Mouse (Mus musculus): Measurements from ENCODE around the gene Aup1. TPM values are rescaled to one million over a fixed set of nuclear protein-coding genes. Genes with fewer than 3 reads are reported as not detected.

The Aup1 gene
- polyA plus RNA-seq, 1 experiment from 2014 or later, result 181 TPM

DNA sequence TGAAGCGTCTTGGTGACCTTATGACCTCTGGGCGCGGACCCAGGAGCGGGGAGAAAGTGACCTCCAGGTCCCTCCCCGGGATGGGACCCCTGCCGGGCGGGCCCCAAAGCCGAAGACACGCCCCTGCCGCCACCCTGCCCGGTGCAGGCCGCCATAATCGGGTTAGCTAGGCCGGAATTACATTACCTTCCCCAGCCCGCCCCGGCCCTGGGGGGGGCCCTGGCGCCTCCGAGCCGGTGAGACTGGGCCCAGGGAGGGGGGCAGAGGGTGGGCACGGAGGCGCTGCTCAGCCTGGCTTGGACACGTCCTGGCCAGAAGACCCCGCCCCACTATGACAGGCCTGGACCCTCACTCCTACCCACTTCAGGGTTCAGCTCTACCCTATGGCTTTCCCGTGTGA is 16.9 kb downstream of the Aup1 start:
- WGBS, result 4% methylated on average over 14 of the region's 24 CpGs
- ATAC-seq (ENCODE audit: low FRiP score, low read depth), result peak; percentile 58; the same call in 1 of the 2 replicates
- no peak overlapping the region for H3K27ac ChIP-seq

DNA sequence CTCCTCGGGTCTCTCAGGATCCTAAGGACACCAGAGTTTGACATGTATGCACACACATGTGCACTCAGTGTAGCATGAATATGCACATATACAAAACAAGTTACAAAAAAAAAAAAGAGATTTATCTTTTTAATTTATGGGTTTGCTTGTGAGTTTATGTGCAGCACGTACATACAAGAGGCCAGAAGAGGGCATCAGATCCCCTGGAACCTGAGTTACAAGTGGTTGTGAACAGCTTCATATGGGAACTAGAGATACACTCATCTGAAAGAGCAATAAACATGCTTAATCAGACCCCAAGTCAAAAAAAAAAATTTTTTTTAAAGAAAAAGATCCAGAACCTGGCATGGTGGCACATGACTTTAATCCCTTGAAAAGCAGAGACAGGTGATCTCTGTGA is 20.7 kb downstream of the Aup1 start:
- Histone ChIP-seq H3K4me1 (peaks cover 27% of the 10 kb centered on the region), H3K27me3 (peaks cover 68% of the 10 kb centered on the region), H3K9me3 (no peaks in the 10 kb centered on the region), H3K9ac (no peak overlapping the region), H3K27ac (no peak overlapping the region), H3K36me3 (no peaks in the 10 kb centered on the region), H3K4me3 (no peak overlapping the region), H3K4me2 (replicated peaks) (no peak overlapping the region)
- 23% methylated on average over 2 of the region's 2 CpGs for WGBS
- ATAC-seq (ENCODE audit: low FRiP score, low read depth), result no peak

More for the DNA sequence above, 16.9 kb downstream of the Aup1 start:
- Histone ChIP-seq H3K4me3 (peak overlapping the region; percentile 22; the same call in 1 of the 2 replicates), H3K4me1 (peaks cover 24% of the 10 kb centered on the region), H3K36me3 (no peaks in the 10 kb centered on the region), H3K9ac (no peak overlapping the region), H3K4me2 (replicated peaks) (peak overlapping the region; percentile 40), H3K9me3 (no peaks in the 10 kb centered on the region), H3K27me3 (peaks cover 99% of the 10 kb centered on the region)

DNA sequence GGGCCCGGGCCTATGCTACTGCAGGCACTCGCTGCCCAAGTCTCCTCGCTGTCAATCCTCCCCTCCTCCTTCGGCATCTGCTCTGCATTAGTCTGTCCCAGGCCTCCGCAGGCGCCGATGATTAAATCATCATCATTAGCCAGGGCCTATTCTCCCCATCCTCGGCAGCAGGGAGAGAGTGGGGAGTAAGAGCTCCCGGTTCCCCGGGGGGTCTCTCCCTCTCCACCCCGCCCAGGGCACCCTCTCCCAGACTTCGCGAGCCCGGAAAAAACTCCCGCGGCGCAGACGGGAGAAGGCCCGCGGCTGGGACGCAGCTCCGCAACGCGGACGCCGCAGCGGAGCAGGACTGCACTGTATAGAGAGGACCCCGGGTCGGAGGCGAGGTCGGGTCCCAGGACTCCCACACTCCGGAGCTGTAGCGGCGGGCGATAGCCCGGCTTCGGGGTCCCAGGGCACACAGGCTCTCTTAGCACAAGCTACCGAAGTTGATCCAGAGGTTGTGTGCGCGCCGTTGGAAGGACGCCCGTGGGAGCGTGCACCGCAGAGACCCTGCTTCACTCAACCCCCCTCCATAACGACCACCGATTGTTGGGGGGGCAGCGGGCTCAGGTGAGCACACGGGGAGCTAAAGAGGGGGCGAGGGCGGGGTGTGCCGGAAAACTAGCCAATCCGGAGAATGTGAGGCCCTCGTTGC is 23.5 kb downstream of the Aup1 start, which contains the start of gene Pcgf1:
Gene Pcgf1, plus strand, starts transcription at position 240 of the 694 bp plus-strand sequence.
- peaks cover 26% of the 10 kb centered on the region for H3K36me3 ChIP-seq
- H3K9ac ChIP-seq, result peak within 1 kb of the TSS; percentile 76
- peak within 1 kb of the TSS; percentile 65 for H3K27ac ChIP-seq
- H3K9me3 ChIP-seq, result no peaks in the 10 kb centered on the region
- H3K27me3 ChIP-seq, result peaks cover 50% of the 10 kb centered on the region
- under 1% methylated on average over 54 of the region's 54 CpGs for WGBS
- H3K4me3 ChIP-seq, result peak within 1 kb of the TSS; percentile 77
- peak; percentile 97 for ATAC-seq (ENCODE audit: low FRiP score, low read depth)
- H3K4me2 ChIP-seq (replicated peaks), result peak within 1 kb of the TSS; percentile 96
- H3K4me1 ChIP-seq, result peaks cover 14% of the 10 kb centered on the region

DNA sequence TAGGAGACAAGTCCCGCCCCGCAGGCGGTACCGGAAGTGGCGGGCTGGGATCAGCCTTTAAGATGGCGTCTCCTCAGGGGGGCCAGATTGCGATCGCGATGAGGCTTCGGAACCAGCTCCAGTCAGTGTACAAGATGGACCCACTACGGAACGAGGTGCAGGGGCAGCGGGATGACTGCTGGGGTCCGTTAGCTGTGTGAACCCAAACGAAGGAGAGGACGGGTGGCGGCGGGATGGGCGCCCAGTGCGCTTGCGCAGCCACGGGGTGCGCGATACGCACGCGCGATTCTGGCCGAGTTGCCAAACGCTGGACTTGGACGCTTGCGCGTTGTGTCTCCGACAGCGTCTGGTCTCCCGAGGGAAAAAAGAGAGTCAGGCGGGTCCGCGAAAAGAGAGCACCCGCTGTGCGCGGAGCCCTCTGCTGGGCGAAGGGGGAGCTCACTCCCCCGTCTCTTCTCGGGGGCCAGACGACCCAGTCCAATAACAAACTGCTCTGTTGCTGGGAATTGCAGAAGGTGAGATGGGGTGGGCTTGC is 24.1 kb downstream of the Aup1 start:
- Histone ChIP-seq H3K27ac (peak overlapping the region; percentile 64; the same call in 1 of the 2 replicates), H3K27me3 (peaks cover 50% of the 10 kb centered on the region), H3K9ac (peak overlapping the region; percentile 76), H3K36me3 (peaks cover 26% of the 10 kb centered on the region), H3K4me1 (peaks cover 14% of the 10 kb centered on the region), H3K4me3 (peak overlapping the region; percentile 77), H3K9me3 (no peaks in the 10 kb centered on the region), H3K4me2 (replicated peaks) (peak overlapping the region; percentile 96)
- peak; percentile 90 for ATAC-seq (ENCODE audit: low FRiP score, low read depth)
- WGBS, result under 1% methylated on average over 46 of the region's 46 CpGs

DNA sequence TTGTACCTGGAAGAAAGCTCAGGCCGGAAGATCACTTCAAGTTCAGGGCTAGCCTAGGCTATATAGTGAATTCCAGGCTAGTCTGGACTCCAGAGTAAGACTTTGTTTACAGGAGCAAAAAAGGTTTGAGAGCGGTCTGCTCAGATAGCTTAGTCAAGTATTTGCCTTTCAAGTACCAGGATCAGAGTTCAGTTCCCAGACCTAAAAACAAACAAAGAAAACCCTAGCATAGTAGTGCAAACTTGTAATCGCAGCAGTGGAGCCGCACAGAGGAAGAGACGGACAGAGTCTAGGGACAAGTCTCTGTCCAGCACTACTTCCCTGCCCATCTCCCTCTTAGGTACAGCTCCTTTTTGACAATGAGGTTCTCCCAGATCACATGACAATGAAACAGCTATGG is 25.9 kb downstream of the Aup1 start:
- H3K9ac ChIP-seq, result no peak overlapping the region
- peaks cover 27% of the 10 kb centered on the region for H3K4me1 ChIP-seq
- no peak overlapping the region for H3K4me3 ChIP-seq
- 97% methylated on average over 5 of the region's 5 CpGs for whole genome bisulfite sequencing
- H3K9me3 ChIP-seq, result no peaks in the 10 kb centered on the region
- no peak overlapping the region for H3K27ac ChIP-seq
- H3K36me3 ChIP-seq, result peaks cover 26% of the 10 kb centered on the region
- peaks cover 50% of the 10 kb centered on the region for H3K27me3 ChIP-seq
- no peak for ATAC-seq (ENCODE audit: low FRiP score, low read depth)
- H3K4me2 ChIP-seq (replicated peaks), result no peak overlapping the region

DNA sequence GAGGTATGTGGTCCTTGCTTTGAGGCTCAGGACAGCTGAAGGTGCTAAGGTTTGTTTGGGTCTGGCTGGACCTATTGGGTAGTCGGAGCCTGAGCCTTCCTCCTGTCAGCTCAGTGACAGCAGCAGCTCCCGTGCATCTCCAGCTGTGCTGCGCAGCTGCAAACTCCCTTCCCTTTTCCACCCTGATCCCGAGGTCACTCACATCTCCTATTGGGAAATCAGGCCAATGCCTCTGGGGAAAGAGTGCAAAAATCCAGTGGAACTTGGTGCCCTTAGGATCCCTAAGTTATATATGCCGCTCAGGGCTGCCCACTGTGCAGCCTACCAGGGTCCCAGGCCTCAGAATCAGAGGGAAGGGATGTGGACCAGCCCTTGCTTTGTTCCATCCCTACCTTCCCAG is 29.2 kb downstream of the Aup1 start:
- Histone ChIP-seq H3K4me1 (peaks cover 52% of the 10 kb centered on the region), H3K36me3 (peaks cover 26% of the 10 kb centered on the region), H3K9ac (no peak overlapping the region), H3K4me2 (replicated peaks) (no peak overlapping the region), H3K27me3 (peaks cover 67% of the 10 kb centered on the region), H3K9me3 (no peaks in the 10 kb centered on the region), H3K4me3 (no peak overlapping the region), H3K27ac (no peak overlapping the region)
- ATAC-seq (ENCODE audit: low FRiP score, low read depth), result no peak
- 24% methylated on average over 5 of the region's 5 CpGs for WGBS

DNA sequence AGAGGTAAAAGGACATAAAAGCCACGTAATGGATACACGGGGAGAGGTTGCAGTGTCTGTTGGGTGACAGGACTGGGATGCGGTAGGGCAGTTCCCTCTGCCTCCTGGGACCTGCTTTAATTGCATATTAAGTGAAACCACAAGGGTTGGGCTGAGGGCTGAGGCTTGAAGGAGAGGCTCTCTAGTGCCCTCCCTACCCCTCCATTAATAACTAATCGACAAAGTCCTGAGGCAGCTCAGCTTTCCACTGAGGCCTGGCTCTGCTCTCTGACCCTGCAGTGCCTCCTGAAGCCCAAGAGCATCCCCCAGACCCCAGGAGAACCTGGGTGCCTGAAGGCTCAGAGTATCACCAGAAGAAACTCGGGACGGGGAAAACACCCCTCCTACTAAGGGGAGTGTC is 30.2 kb downstream of the Aup1 start:
- WGBS, result 3% methylated on average over 6 of the region's 6 CpGs
- no peak overlapping the region for H3K9ac ChIP-seq
- no peak overlapping the region for H3K4me2 ChIP-seq (replicated peaks)
- H3K27ac ChIP-seq, result no peak overlapping the region
- no peaks in the 10 kb centered on the region for H3K9me3 ChIP-seq
- no peak overlapping the region for H3K4me3 ChIP-seq
- H3K4me1 ChIP-seq, result peaks cover 44% of the 10 kb centered on the region
- peaks cover 76% of the 10 kb centered on the region for H3K27me3 ChIP-seq
- peaks cover 26% of the 10 kb centered on the region for H3K36me3 ChIP-seq
- ATAC-seq (ENCODE audit: low FRiP score, low read depth), result no peak

DNA sequence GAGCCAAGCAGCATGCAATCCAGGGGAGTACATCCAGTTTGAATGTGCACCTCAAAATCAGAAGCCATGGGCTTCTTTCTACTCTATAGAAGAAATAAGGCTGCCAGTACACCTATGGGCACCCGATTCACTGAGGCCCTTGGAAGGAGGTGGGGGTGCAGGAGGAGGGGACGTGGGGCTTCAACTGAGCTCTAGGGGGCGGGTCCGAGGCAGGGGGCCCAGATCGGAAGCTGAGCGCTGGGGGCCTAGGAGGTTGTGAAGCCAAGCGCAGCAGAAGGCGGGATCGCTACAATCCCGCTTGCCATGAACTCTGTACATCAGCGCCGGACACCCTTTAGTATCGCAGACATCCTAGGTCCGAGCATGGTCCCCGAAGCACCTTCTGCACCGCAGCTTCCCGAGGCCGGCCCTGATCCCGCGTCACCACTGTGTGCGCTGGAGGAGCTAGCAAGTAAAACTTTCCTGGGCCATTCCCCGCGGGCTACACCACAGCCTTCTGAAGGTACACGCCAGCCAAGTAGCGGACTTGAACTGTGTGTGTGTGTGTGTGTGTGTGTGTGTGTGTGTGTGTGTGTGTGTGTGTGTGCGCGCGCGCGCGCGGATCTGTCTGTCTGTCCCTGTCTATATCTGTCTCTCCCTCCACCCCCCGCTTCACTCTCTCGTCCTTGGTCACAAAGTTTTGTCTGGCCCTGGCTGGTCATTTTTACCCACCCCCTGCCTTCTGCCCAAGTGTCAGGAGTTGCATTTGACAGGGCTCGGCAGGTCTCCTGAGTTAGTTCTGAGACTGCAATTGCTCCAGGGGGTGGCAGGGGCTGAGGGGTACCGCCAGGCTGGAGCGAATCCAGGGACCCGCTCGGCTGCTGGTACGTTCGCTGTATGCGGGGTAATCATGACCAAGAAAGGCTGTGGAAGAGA is 32.1 kb downstream of the Aup1 start, which contains the start of gene Lbx2:
Gene Lbx2, plus strand, starts transcription at position 247 of the 915 bp plus-strand sequence.
- Histone ChIP-seq H3K4me2 (replicated peaks) (peak within 1 kb of the TSS; percentile 64), H3K4me3 (peak within 1 kb of the TSS; percentile 37), H3K4me1 (peaks cover 43% of the 10 kb centered on the region), H3K27ac (no peak within 1 kb of the TSS), H3K27me3 (peaks cover 95% of the 10 kb centered on the region), H3K9ac (peak within 1 kb of the TSS; percentile 54), H3K9me3 (no peaks in the 10 kb centered on the region), H3K36me3 (peaks cover 13% of the 10 kb centered on the region)
- whole genome bisulfite sequencing, result 2% methylated on average over 40 of the region's 42 CpGs
- ATAC-seq (ENCODE audit: low FRiP score, low read depth), result no peak

DNA sequence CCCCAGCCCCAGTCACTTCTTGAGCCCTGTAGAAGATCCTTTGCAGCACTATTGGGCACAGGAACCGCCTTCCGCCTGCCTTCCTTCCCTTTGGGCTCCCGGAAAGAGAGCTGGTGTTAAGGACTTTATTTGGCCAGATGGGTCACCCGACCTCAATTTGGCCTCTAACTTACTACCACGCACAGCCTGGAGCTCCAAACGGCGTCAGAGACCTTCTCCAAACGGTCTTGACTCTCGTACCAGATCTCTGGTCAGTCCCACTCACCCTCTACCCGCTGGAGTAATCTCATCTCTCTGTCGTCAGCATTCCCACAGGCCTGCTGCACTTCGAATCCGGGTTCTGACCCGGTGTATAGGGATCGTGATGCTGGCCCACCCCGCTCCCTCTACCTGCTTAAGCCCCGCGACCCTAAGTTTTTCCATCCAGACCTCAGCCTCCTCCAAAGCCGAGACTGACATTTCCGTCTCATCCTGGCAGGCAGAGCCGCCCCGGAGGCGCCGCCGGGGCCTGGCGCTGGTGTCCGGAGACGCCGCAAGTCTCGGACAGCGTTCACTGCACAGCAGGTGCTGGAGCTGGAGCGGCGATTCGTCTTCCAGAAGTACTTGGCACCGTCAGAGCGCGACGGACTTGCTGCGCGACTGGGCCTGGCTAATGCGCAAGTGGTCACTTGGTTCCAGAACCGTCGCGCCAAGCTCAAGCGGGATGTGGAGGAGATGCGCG is 33.0 kb downstream of the Aup1 start:
- Histone ChIP-seq H3K36me3 (peaks cover 4% of the 10 kb centered on the region), H3K4me2 (replicated peaks) (peak overlapping the region; percentile 52), H3K9ac (peak overlapping the region; percentile 13), H3K4me1 (peaks cover 43% of the 10 kb centered on the region), H3K27me3 (peaks cover 93% of the 10 kb centered on the region), H3K4me3 (peak overlapping the region; percentile 23), H3K27ac (no peak overlapping the region), H3K9me3 (no peaks in the 10 kb centered on the region)
- WGBS, result 2% methylated on average over 47 of the region's 47 CpGs
- ATAC-seq (ENCODE audit: low FRiP score, low read depth), result no peak

DNA sequence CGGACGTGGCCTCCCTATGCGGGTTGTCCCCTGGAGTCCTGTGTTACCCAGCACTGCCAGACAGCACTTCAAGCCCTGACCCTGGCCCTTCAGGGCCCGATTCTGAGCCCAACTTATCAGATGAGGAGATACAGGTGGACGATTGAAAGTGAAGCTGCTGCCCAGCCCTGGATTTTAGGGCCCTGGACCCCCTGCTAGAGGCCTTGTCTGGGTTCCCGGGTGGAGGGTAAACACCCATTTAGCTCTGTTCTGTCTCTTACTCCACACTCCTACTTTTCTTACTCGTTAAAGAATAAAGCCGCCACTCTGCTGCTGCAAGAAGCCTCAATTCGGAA is 33.6 kb downstream of the Aup1 start:
- H3K36me3 ChIP-seq, result no peaks in the 10 kb centered on the region
- no peak overlapping the region for H3K27ac ChIP-seq
- H3K9me3 ChIP-seq, result no peaks in the 10 kb centered on the region
- no peak for ATAC-seq (ENCODE audit: low FRiP score, low read depth)
- peaks cover 43% of the 10 kb centered on the region for H3K4me1 ChIP-seq
- H3K4me2 ChIP-seq (replicated peaks), result peak overlapping the region; percentile 52
- peaks cover 92% of the 10 kb centered on the region for H3K27me3 ChIP-seq
- H3K9ac ChIP-seq, result peak overlapping the region; percentile 13
- H3K4me3 ChIP-seq, result peak overlapping the region; percentile 23; the same call in 1 of the 2 replicates
- 9% methylated on average over 9 of the region's 9 CpGs for WGBS

DNA sequence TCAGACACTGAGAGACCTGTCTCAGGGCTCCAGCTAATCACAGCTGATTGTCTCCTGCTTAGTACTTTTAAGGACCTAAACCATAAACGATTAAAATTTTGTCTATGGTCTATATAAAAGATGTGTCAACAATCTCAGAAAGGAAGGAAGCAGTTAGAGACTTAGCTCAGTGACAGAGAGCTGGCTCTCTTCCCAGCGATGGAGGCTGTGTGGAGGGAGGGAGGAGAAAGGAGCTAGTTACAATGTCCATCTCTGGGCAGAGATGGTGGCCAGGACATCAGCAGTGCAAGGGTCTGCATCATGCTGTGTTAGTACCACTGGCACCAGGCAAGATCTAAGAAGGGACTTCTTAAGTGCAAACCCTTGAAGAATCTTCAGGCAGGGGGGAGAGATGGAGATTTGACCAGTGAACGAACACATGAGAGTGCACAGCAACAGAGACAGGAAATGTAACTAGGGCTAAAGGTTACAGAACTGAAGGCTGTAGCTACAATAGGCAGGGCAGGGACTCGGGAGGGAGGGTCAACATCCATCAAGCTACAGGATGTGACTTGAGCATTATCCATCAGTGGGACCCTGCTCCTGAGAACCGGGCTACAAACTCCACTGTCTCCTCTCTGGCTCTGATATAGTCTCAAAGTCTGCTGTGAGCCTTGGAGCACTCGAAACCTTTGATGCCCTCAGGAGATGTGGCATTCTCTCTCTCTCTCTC is 38.3 kb downstream of the Aup1 start:
- H3K4me3 ChIP-seq, result no peak overlapping the region
- H3K9me3 ChIP-seq, result 0 out of 2 replicates have a peak, but pooled peaks cover 3% of the 10 kb centered on the region
- no peak overlapping the region for H3K9ac ChIP-seq
- H3K4me2 ChIP-seq (replicated peaks), result no peak overlapping the region
- 38% methylated on average over 6 of the region's 6 CpGs for WGBS
- H3K27me3 ChIP-seq, result peaks cover 46% of the 10 kb centered on the region
- H3K4me1 ChIP-seq, result peaks cover 8% of the 10 kb centered on the region
- H3K36me3 ChIP-seq, result no peaks in the 10 kb centered on the region
- no peak for ATAC-seq (ENCODE audit: low FRiP score, low read depth)
- no peak overlapping the region for H3K27ac ChIP-seq

Measured in limb, embryonic 13.5 days (tissue).